Mouse (Mus musculus) ovary, postnatal 14 days (tissue): ENCODE results near the gene Cdk14.

Experiments used
- DNase-seq: peaks from one replicate; pipeline ENCODE4 v3.0.0; 2022; ENCODE audit warnings: low spot score

Cdk14 gene

GRCm38 (mm10) chr5:5056102-5056883 lies 363.8 kb downstream of the Cdk14 start:
- DNase-seq = no peak

GRCm38 (mm10) chr5:5055494-5055893 lies 364.6 kb downstream of the Cdk14 start:
- DNase-seq = no peak

GRCm38 (mm10) chr5:5054270-5054669 lies 365.8 kb downstream of the Cdk14 start:
- no peak for DNase-seq

- DNase-seq = no peak
These were observed 375.8 kb downstream of the Cdk14 start for GRCm38 (mm10) chr5:5044326-5044725.

DNA sequence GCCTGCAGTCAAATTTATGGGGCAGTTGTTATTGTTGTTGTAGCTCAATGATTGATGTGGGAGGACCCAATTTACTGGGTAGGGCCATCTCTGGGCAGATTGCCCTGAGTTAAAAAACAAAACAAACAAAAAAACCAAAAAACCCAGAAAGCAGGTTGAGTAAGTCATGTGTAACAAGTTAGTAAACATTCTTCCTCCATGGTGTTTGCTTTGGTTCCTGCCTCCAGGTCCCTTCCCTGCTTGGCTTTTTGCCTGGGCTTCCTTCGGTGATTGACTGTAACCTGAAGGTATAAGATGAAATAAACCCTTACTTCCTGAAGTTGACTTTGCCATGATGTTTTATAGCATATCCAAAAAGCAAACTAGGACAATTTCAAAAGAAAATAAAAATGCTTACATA lies 377.4 kb downstream of the Cdk14 start:
- DNase-seq = no peak

GRCm38 (mm10) chr5:5041480-5041879 lies 378.6 kb downstream of the Cdk14 start:
- DNase-seq = no peak

- no peak for DNase-seq
These were observed 380.3 kb downstream of the Cdk14 start for GRCm38 (mm10) chr5:5039700-5040284.

DNA sequence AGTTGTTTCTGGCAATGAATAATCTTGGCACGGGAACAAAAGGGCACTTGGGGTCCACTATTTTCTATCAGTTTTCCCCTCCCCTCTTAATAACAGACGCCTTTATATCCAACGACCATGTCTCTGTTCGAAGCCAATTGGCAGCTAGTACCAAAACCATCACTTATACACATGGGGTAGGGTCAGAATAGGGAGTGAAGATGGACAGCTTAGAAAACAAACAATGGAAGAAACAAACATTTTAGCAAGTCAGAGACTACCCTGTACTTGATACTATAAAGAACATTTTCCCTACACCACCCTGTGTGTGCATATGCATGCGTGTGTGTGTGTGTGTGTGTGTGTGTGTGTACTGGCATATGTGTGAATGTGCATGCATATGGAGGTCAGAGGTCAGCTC lies 386.7 kb downstream of the Cdk14 start:
- no peak for DNase-seq

DNA sequence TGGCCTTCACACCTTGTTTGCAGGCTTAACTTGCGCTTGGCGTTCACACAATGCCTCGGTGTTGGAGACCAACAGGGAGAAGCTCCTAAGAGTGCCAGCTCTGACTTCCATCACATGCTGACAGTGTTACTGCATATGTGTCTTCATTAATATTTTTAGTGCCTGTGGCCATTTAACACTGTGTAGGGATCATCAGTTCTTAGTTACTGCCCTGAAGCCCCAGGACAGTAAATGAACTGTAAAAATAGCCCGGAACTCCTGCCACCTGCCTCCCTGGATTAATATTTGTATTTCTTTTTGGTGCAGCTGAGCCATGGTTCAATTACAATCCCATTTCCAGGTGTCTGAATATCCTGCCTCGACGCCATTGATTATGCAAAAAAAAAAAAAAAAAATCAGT lies 387.3 kb downstream of the Cdk14 start:
- DNase-seq = no peak

GRCm38 (mm10) chr5:5032446-5032845 lies 387.7 kb downstream of the Cdk14 start:
- no peak for DNase-seq

DNA sequence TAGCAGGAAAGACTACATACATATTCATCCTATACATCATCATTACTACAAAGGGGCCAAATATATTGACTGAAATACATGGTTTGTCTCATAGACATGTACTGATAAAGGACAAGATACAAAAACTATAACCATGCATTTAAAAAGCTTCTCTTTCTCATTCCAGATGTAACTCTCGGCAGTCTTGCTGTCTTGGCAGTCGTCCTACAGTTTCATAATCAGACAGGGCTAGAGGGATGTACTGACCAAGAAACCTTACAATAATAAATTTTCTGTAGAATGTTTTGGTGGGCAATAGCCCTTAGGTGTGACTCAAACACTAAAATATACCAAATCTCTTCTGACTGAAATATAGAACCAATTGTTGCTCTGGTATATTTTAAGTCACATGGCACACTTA lies 389.7 kb downstream of the Cdk14 start:
- no peak for DNase-seq

GRCm38 (mm10) chr5:5018959-5019358 lies 401.2 kb downstream of the Cdk14 start:
- DNase-seq = no peak

DNA sequence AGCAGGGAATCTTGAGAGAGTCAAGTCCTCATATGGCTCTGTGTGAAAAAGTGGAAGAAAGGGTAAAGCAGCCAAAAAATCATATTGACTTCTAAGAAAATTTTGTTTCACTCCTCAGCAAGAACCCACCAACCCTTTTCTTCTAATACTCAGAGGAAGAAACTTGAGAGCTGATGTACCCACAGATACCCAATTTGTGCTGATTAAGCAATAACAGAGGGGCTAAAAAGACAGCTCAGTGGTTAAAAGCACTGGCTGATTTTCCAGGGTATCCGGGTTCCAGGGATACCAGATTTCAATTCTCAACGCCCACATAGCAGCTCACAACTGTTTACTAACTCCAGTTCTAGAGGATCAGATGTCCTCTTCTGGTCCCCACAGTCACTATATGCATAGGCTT lies 401.9 kb downstream of the Cdk14 start:
- DNase-seq = no peak

DNA sequence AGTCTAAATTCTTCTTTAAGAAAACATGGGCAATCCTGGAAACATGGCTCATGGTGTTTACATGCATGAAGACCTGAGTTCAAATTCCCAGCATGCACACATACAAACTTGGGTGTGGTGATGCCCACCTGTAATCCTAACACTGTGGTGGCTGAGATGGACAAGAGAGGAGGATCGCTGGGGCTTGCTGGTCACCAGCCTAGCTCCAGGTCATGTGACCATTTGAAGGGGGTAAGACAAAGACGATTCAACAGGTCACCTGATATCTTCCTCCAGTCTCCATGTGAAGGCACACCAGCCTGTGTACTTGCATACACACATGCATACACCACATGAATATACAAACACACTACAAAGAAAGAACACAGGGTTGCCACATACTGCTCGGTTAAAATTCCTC lies 406.3 kb downstream of the Cdk14 start:
- DNase-seq = no peak

GRCm38 (mm10) chr5:5012521-5013346 lies 407.4 kb downstream of the Cdk14 start:
- no peak for DNase-seq

DNA sequence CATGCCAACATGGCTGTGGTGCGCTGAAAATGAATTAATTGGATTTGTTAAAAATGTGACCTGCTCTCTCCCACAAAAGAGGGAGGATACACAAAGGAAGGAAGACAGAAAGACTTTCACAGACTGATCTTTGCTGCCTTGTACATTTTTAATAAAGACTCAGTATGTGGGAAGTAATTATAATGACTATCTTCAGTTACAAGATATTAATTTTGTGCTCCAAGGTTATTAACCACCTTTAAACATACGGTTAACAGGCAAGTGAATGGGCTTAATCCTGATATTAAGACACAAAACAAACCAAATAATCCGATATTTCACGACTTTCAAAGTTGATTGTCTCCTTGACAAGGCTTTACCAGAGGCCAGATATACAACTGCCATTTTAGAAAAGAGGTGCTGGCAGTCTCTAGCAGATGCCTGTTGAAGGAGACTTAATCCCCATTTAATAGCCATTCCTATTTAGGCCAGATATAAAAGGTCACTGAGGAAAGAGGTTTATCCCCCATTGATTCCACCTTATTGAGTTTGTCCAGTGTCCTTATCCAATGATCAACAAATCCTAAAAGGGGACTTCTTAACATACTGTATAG lies 411.9 kb downstream of the Cdk14 start:
- no peak for DNase-seq

GRCm38 (mm10) chr5:5007489-5008152 lies 412.5 kb downstream of the Cdk14 start:
- DNase-seq = no peak

DNA sequence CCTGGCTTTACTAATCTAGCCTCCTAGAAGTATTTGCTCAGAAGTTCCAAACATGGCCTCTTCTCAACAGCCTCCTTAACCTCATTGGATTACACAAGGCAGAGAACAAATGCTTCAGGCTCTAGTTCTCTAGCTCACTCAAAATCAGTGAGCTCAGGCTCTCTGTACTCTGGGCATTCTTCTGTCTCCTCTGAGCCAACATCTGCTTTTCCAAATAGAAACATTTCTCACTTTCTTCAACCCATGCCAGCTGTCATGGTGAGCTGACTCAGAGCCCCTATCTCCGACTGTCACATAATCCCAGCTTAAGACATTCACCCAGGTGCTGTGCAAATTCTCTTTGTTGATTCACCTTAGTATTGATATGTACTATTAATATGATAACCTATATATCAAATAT lies 414.5 kb downstream of the Cdk14 start:
- DNase-seq = no peak

- no peak for DNase-seq
These were observed 415.4 kb downstream of the Cdk14 start for GRCm38 (mm10) chr5:5004740-5005139.

DNA sequence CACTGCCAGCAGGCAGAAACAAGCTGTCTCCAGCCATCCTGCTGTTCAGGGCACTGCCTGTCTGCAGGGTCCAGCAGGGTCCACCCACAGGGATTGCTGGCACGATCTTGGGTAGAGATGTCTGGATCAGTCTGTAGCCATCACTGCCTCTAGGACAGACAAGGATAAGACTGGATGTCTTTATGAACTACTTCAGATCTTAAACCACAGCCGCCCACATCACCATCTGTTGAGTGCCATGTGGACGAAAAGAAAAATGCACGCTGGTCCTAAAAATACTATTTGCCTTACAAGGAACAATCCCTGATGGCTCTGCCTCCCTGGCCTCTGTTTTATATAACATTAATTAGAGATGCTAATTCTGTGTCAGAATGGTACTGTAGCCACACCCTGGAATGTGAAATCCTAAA lies 426.9 kb downstream of the Cdk14 start:
- DNase-seq = no peak

- no peak for DNase-seq
These were observed 429.1 kb downstream of the Cdk14 start for GRCm38 (mm10) chr5:4991023-4991422.

- no peak for DNase-seq
These were observed 429.9 kb downstream of the Cdk14 start for GRCm38 (mm10) chr5:4990237-4990636.
